Mouse (Mus musculus): ENCODE results near the gene Dpf3. TPM values are rescaled to one million over a fixed set of nuclear protein-coding genes. Genes with fewer than 3 reads are reported as not detected.
A peak's percentile ranks its signal among the peaks of the same experiment; 100 is the strongest.

Gene Dpf3
- total RNA-seq, 2 experiments from 2014 or later: 16.3 to 22.3 TPM

- intact Hi-C loops (cut with DNase I): no loop called here
- no peak for DNase-seq
Measured at GRCm38 (mm10) chr12:83234981-83235380, 252.5 kb downstream of the Dpf3 start.

- intact Hi-C loops (cut with DNase I): no loop called here
- peak in 1 of 2 experiments; percentile 18 for DNase-seq
Measured at GRCm38 (mm10) chr12:83233651-83234050, 253.9 kb downstream of the Dpf3 start.

- intact Hi-C loops (cut with DNase I): no loop called here
- DNase-seq: peak in 1 of 2 experiments; percentile 14
Measured at GRCm38 (mm10) chr12:83232916-83233315, 254.6 kb downstream of the Dpf3 start.

GRCm38 (mm10) chr12:83231258-83231657 lies 256.3 kb downstream of the Dpf3 start:
- intact Hi-C loops (cut with DNase I): no loop called here
- no peak for DNase-seq

GRCm38 (mm10) chr12:83229683-83230082 lies 257.8 kb downstream of the Dpf3 start:
- DNase-seq: no peak
- intact Hi-C loops (cut with DNase I): no loop called here

GRCm38 (mm10) chr12:83227014-83227413 lies 260.5 kb downstream of the Dpf3 start:
- no peak for DNase-seq
- intact Hi-C loops (cut with DNase I): no loop called here

- DNase-seq: no peak
Measured at GRCm38 (mm10) chr12:83220964-83221363, 266.6 kb downstream of the Dpf3 start.

GRCm38 (mm10) chr12:83213879-83214341 lies 273.6 kb downstream of the Dpf3 start:
- intact Hi-C loops (cut with DNase I): loop anchor here (5.0 kb wide), 1 partner anchor 288 kb away; no protein-coding TSS in a partner anchor
- DNase-seq: no peak

More at GRCm38 (mm10) chr12:83220964-83221363, 266.6 kb downstream of the Dpf3 start:
- intact Hi-C loops (cut with DNase I): no loop called here

GRCm38 (mm10) chr12:83211976-83212375 lies 275.5 kb downstream of the Dpf3 start:
- DNase-seq: no peak
- intact Hi-C loops (cut with DNase I): loop anchor here (5.0 kb wide), 1 partner anchor 290 kb away; no protein-coding TSS in a partner anchor

GRCm38 (mm10) chr12:83211146-83211822 lies 276.2 kb downstream of the Dpf3 start:
- intact Hi-C loops (cut with DNase I): loop anchor here (5.0 kb wide), 1 partner anchor 291 kb away; no protein-coding TSS in a partner anchor
- no peak for DNase-seq

- intact Hi-C loops (cut with DNase I): loop anchor here (5.0 kb wide), 1 partner anchor 292 kb away; no protein-coding TSS in a partner anchor
Measured at GRCm38 (mm10) chr12:83210735-83211134, 276.8 kb downstream of the Dpf3 start.

GRCm38 (mm10) chr12:83210294-83210693 lies 277.2 kb downstream of the Dpf3 start:
- intact Hi-C loops (cut with DNase I): loop anchor here (5.0 kb wide), 1 partner anchor 292 kb away; no protein-coding TSS in a partner anchor
- no peak for DNase-seq

More at GRCm38 (mm10) chr12:83210735-83211134, 276.8 kb downstream of the Dpf3 start:
- no peak for DNase-seq

- intact Hi-C loops (cut with DNase I): no loop called here
- peak in 1 of 2 experiments; percentile 39 for DNase-seq
Measured at GRCm38 (mm10) chr12:83209461-83209860, 278.1 kb downstream of the Dpf3 start.

GRCm38 (mm10) chr12:83208841-83209240 lies 278.7 kb downstream of the Dpf3 start:
- intact Hi-C loops (cut with DNase I): no loop called here
- DNase-seq: no peak

- no peak for DNase-seq
- intact Hi-C loops (cut with DNase I): no loop called here
Measured at GRCm38 (mm10) chr12:83208011-83208410, 279.5 kb downstream of the Dpf3 start.

GRCm38 (mm10) chr12:83207481-83207880 lies 280.0 kb downstream of the Dpf3 start:
- intact Hi-C loops (cut with DNase I): no loop called here
- DNase-seq: no peak

- intact Hi-C loops (cut with DNase I): no loop called here
- DNase-seq: no peak
Measured at GRCm38 (mm10) chr12:83206866-83207265, 280.6 kb downstream of the Dpf3 start.

GRCm38 (mm10) chr12:83204361-83204760 lies 283.2 kb downstream of the Dpf3 start:
- intact Hi-C loops (cut with DNase I): no loop called here
- no peak for DNase-seq

- no peak for DNase-seq
- intact Hi-C loops (cut with DNase I): no loop called here
Measured at GRCm38 (mm10) chr12:83201674-83202073, 285.8 kb downstream of the Dpf3 start.

- DNase-seq: no peak
- intact Hi-C loops (cut with DNase I): no loop called here
Measured at GRCm38 (mm10) chr12:83180561-83180960, 307.0 kb downstream of the Dpf3 start.

GRCm38 (mm10) chr12:83179860-83180259 lies 307.7 kb downstream of the Dpf3 start:
- no peak for DNase-seq
- intact Hi-C loops (cut with DNase I): no loop called here

GRCm38 (mm10) chr12:83178770-83179169 lies 308.7 kb downstream of the Dpf3 start:
- intact Hi-C loops (cut with DNase I): no loop called here
- DNase-seq: no peak
